Mouse (Mus musculus) stomach, embryonic 16.5 days (tissue): ENCODE measurements at regions not wholly inside any gene's neighbourhood (a gene's known extent, or its start where the extent isn't known, plus 50 kb on each side); places are given as distances from the start of the nearest gene placed in this dataset.

Experiments
- ATAC-seq: fragments of 200-750 bp; cut with Nextera tagmentation; 2 replicates; pipeline ENCODE4 v1.8.0; 2017; ENCODE audit warnings: moderate number of reproducible peaks, moderate TSS enrichment; ENCODE audit not compliant: insufficient read depth, low FRiP score
- H3K27ac ChIP-seq: fragments of 300-500 bp; sonication (generic); 2 replicates; pipeline ENCODE4 v1.5.1; 2014; ENCODE audit warnings: low read length
- H3K27me3 ChIP-seq: fragments of 300-500 bp; sonication (generic); 2 replicates; pipeline ENCODE4 v1.6.1; 2014; ENCODE audit warnings: low read length, control low read depth, mixed read lengths; ENCODE audit not compliant: control insufficient read depth, insufficient read depth
- H3K36me3 ChIP-seq: fragments of 300-500 bp; sonication (generic); 2 replicates; pipeline ENCODE4 v1.6.1; 2014; ENCODE audit warnings: low read length; ENCODE audit not compliant: control insufficient read depth, insufficient read depth
- H3K4me1 ChIP-seq: fragments of 300-500 bp; sonication (generic); 2 replicates; pipeline ENCODE4 v1.6.1; 2014; ENCODE audit warnings: low read length, control low read depth, mixed read lengths; ENCODE audit not compliant: control insufficient read depth, insufficient read depth
- H3K4me2 ChIP-seq: fragments of 300-500 bp; sonication (generic); 2 replicates; pipeline ENCODE4 v1.6.1; 2014; ENCODE audit warnings: low read depth, low read length, mixed read lengths
- H3K4me3 ChIP-seq: fragments of 300-500 bp; sonication (generic); replicated peaks from 2 replicates; pipeline ENCODE4 v1.5.1; 2014; ENCODE audit warnings: mild to moderate bottlenecking, low read length
- H3K9ac ChIP-seq: fragments of 300-500 bp; sonication (generic); 2 replicates; pipeline ENCODE4 v1.6.1; 2014; ENCODE audit warnings: low read length
- H3K9me3 ChIP-seq: fragments of 300-500 bp; sonication (generic); replicated peaks from 2 replicates; pipeline ENCODE4 v1.6.1; 2016; ENCODE audit warnings: low read length, control low read depth; ENCODE audit not compliant: control insufficient read depth
- WGBS: fragments of 180-500 bp; shearing (Covaris S2); extraction: QIAGEN DNeasy Blood & Tissue Kit; methylation state at CpG from one replicate; pipeline ENCODE4 v1.1.7; 2014; 5-methylcytosine and 5-hydroxymethylcytosine counted together

- Histone ChIP-seq H3K4me3 (no peak overlapping the region), H3K4me2 (no peak overlapping the region), H3K27ac (no peak overlapping the region), H3K4me1 (no peaks in the 10 kb centered on the region), H3K36me3 (no peaks in the 10 kb centered on the region), H3K27me3 (no peaks in the 10 kb centered on the region), H3K9me3 (no peaks in the 10 kb centered on the region), H3K9ac (no peak overlapping the region)
- ATAC-seq = no peak
- 71% methylated on average over 6 of the region's 6 CpGs for WGBS
Measured at GRCm38 (mm10) chr10:18943296-18944075, 72.0 kb downstream of the Tnfaip3 start.

GRCm38 (mm10) chr10:18946727-18947126, 68.7 kb downstream of the Tnfaip3 start:
- Histone ChIP-seq H3K9me3 (no peaks in the 10 kb centered on the region), H3K4me1 (no peaks in the 10 kb centered on the region), H3K4me3 (no peak overlapping the region), H3K4me2 (no peak overlapping the region), H3K36me3 (no peaks in the 10 kb centered on the region), H3K27me3 (no peaks in the 10 kb centered on the region), H3K9ac (no peak overlapping the region), H3K27ac (no peak overlapping the region)
- ATAC-seq = no peak
